Mouse (Mus musculus): ENCODE data around the gene Ephx1. TPM values are rescaled to one million over a fixed set of nuclear protein-coding genes. Genes with fewer than 3 reads are reported as not detected.

Ephx1 gene
- polyA plus RNA-seq, 1 experiment, result 13.4 TPM

- H3K27ac ChIP-seq (ENCODE audit: control insufficient read depth, insufficient read depth, low read depth, low read length, poor library complexity), result peak overlapping the region; percentile 55
- TF ChIP-seq CTCF (IDR thresholded peaks at IDR 0.05; ENCODE audit: control insufficient read depth, insufficient read depth, low read length), result no peak
- peak; percentile 76 for TF ChIP-seq POLR2A (IDR thresholded peaks at IDR 0.05; ENCODE audit: borderline replicate concordance, control insufficient read depth, low read depth, low read length)
- peak overlapping the region; percentile 72 for H3K4me3 ChIP-seq (replicated peaks; ENCODE audit: control insufficient read depth, low read depth, low read length)
- no peaks in the 10 kb centered on the region for H3K4me1 ChIP-seq (ENCODE audit: control insufficient read depth, insufficient read depth, low read length)
- WGBS, result 1% methylated on average over 22 of the region's 22 CpGs
Measured at GRCm38 (mm10) chr1:181017212-181017711, 3.4 kb downstream of the Ephx1 start.

DNA sequence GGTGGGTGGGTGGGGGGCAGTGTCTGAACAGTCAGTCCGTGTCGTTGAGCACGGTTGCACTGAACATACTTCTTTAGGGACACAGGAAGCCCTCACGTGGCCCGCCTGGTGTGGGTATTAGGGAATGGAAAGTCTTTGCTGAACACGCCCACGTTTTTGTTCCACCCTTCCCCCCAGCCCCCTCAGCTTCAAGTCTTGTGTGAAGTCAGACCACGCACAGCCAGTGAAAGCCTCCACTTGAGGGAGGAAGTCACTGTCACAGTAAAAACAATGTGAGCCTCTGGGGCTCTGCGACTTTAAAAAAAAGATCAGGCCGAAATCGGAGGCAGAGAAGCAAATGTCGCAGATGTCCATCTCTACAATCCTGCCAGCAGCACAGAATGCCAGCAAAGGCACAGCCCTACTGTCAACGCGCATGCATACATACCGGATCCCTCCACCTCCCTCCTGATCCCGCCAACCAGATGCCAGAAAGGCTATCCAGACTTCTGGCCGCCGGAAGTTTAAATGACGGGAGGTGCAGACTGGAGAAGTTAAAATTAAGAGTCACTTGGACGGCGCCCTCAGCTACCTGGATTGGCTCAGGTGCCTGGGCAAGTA lies 4.1 kb downstream of the Ephx1 start:
- Histone ChIP-seq H3K4me3 (replicated peaks; ENCODE audit: control insufficient read depth, low read depth, low read length) (peak overlapping the region; percentile 71), H3K27ac (ENCODE audit: control insufficient read depth, insufficient read depth, low read depth, low read length, poor library complexity) (peak overlapping the region; percentile 73), H3K4me1 (ENCODE audit: control insufficient read depth, insufficient read depth, low read length) (no peaks in the 10 kb centered on the region)
- under 1% methylated on average over 21 of the region's 21 CpGs for WGBS
- no peak for TF ChIP-seq POLR2A (IDR thresholded peaks at IDR 0.05; ENCODE audit: borderline replicate concordance, control insufficient read depth, low read depth, low read length)
- TF ChIP-seq CTCF (IDR thresholded peaks at IDR 0.05; ENCODE audit: control insufficient read depth, insufficient read depth, low read length), result no peak

- Histone ChIP-seq H3K4me1 (ENCODE audit: control insufficient read depth, insufficient read depth, low read length) (no peaks in the 10 kb centered on the region), H3K4me3 (replicated peaks; ENCODE audit: control insufficient read depth, low read depth, low read length) (no peak overlapping the region), H3K27ac (ENCODE audit: control insufficient read depth, insufficient read depth, low read depth, low read length, poor library complexity) (peak overlapping the region; percentile 18; the same call in 1 of the 2 replicates)
- whole genome bisulfite sequencing, result 82% methylated on average over 4 of the region's 4 CpGs
- TF ChIP-seq CTCF (IDR thresholded peaks at IDR 0.05; ENCODE audit: control insufficient read depth, insufficient read depth, low read length) (no peak), POLR2A (IDR thresholded peaks at IDR 0.05; ENCODE audit: borderline replicate concordance, control insufficient read depth, low read depth, low read length) (no peak)
Measured at GRCm38 (mm10) chr1:181016045-181016444, 4.7 kb downstream of the Ephx1 start.

DNA sequence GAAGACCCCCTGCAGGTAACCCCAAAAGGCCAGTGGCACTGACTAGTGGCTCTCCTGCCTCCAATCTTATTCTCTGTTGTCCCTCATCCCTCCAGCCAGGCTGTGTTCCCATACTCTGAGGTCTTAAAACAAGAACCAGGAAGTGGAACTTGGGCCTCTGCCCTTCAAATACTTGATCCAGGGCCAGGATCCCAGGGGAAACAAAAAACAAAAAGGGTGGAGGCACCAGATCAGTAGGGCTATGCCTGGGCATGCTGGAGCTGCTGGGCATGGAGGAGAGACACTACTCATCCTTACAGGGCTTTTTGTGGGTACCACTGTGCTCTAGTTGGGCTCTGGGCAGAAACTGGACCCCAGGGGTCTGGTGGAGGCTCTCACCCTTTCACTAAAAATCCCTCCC lies 5.1 kb downstream of the Ephx1 start:
- Histone ChIP-seq H3K27ac (ENCODE audit: control insufficient read depth, insufficient read depth, low read depth, low read length, poor library complexity) (peak overlapping the region; percentile 23; the same call in 1 of the 2 replicates), H3K4me1 (ENCODE audit: control insufficient read depth, insufficient read depth, low read length) (no peaks in the 10 kb centered on the region), H3K4me3 (replicated peaks; ENCODE audit: control insufficient read depth, low read depth, low read length) (no peak overlapping the region)
- TF ChIP-seq CTCF (IDR thresholded peaks at IDR 0.05; ENCODE audit: control insufficient read depth, insufficient read depth, low read length), result no peak
- no peak for TF ChIP-seq POLR2A (IDR thresholded peaks at IDR 0.05; ENCODE audit: borderline replicate concordance, control insufficient read depth, low read depth, low read length)

- no peak for TF ChIP-seq CTCF (IDR thresholded peaks at IDR 0.05; ENCODE audit: control insufficient read depth, insufficient read depth, low read length)
- no peak for TF ChIP-seq POLR2A (IDR thresholded peaks at IDR 0.05; ENCODE audit: borderline replicate concordance, control insufficient read depth, low read depth, low read length)
- Histone ChIP-seq H3K4me1 (ENCODE audit: control insufficient read depth, insufficient read depth, low read length) (no peaks in the 10 kb centered on the region), H3K4me3 (replicated peaks; ENCODE audit: control insufficient read depth, low read depth, low read length) (no peak overlapping the region), H3K27ac (ENCODE audit: control insufficient read depth, insufficient read depth, low read depth, low read length, poor library complexity) (peak overlapping the region; percentile 23; the same call in 1 of the 2 replicates)
- 71% methylated on average over 6 of the region's 6 CpGs for WGBS
Measured at GRCm38 (mm10) chr1:181014731-181015500, 5.8 kb downstream of the Ephx1 start.

DNA sequence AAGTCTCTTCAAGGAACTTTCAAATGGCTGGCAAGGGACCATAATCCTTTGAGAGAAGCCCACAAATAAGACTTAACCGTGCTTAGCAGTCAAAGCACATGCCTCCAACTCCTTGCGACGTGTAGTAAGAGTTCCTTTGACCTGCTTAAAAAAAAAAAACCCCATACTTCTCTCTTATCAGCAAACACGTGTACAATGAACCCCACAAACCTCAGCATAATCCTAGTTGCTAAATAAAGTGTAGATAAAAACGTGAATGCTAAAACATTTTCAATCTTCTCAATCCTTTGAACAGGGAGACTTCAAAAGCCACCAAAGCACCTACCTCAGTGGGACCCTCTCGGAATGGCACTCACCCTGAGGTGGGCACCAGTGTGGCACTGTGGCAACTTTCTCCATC lies 7.3 kb downstream of the Ephx1 start:
- Histone ChIP-seq H3K27ac (ENCODE audit: control insufficient read depth, insufficient read depth, low read depth, low read length, poor library complexity) (no peak overlapping the region), H3K4me1 (ENCODE audit: control insufficient read depth, insufficient read depth, low read length) (no peaks in the 10 kb centered on the region), H3K4me3 (replicated peaks; ENCODE audit: control insufficient read depth, low read depth, low read length) (no peak overlapping the region)
- no peak for TF ChIP-seq CTCF (IDR thresholded peaks at IDR 0.05; ENCODE audit: control insufficient read depth, insufficient read depth, low read length)
- TF ChIP-seq POLR2A (IDR thresholded peaks at IDR 0.05; ENCODE audit: borderline replicate concordance, control insufficient read depth, low read depth, low read length), result no peak
- WGBS, result 33% methylated on average over 6 of the region's 6 CpGs

DNA sequence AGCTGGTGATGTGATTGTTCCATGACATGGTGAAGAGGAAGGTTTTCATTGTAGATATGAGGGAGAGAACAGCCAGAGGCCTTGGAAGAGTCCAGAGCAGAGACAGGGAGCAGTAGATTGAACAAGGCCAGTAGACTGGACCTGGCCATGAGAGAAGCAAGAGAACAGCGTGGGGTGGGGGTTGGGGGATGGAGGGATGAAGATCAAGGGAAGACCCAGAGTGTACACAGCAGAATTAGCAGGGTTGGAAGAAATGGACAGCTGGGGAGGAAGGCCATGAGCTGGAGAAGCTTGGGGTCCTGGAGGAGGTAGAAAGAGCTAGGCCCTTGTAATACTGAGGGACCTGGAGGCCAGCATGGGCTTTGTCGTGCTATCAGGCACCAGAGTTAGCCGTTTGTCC lies 8.3 kb downstream of the Ephx1 start:
- Histone ChIP-seq H3K4me1 (ENCODE audit: control insufficient read depth, insufficient read depth, low read length) (no peaks in the 10 kb centered on the region), H3K27ac (ENCODE audit: control insufficient read depth, insufficient read depth, low read depth, low read length, poor library complexity) (no peak overlapping the region), H3K4me3 (replicated peaks; ENCODE audit: control insufficient read depth, low read depth, low read length) (no peak overlapping the region)
- TF ChIP-seq POLR2A (IDR thresholded peaks at IDR 0.05; ENCODE audit: borderline replicate concordance, control insufficient read depth, low read depth, low read length) (no peak), CTCF (IDR thresholded peaks at IDR 0.05; ENCODE audit: control insufficient read depth, insufficient read depth, low read length) (no peak)
- WGBS, result 86% methylated on average over 3 of the region's 3 CpGs

DNA sequence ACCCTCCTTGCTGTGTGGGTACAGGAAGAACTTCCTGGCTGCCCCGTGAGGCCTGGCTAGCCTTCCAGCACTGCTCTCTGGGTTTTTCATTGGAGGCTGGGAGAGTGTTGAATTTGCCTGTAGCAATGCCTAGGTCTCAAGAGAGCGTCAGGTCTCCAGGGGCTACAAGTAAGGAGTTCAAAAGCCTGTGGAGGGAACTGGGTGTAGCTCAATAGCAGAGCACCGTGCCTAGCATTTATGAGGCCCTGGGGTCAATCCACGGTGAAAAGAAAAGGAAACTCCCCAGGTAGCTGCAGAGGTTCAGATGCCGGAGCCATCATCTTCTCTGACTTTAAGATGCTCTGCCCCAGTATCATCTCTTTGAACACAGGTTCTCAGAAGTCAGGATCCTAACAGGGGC lies 9.1 kb downstream of the Ephx1 start:
- WGBS, result 81% methylated on average over 5 of the region's 5 CpGs
- Histone ChIP-seq H3K27ac (ENCODE audit: control insufficient read depth, insufficient read depth, low read depth, low read length, poor library complexity) (no peak overlapping the region), H3K4me1 (ENCODE audit: control insufficient read depth, insufficient read depth, low read length) (no peaks in the 10 kb centered on the region), H3K4me3 (replicated peaks; ENCODE audit: control insufficient read depth, low read depth, low read length) (no peak overlapping the region)
- TF ChIP-seq CTCF (IDR thresholded peaks at IDR 0.05; ENCODE audit: control insufficient read depth, insufficient read depth, low read length) (no peak), POLR2A (IDR thresholded peaks at IDR 0.05; ENCODE audit: borderline replicate concordance, control insufficient read depth, low read depth, low read length) (no peak)

Data from bone marrow, adult 2 months (tissue).